Mouse (Mus musculus): ENCODE measurements at regions not wholly inside any gene's neighbourhood (a gene's known extent, or its start where the extent isn't known, plus 50 kb on each side); places are given as distances from the start of the nearest gene placed in this dataset.

DNA sequence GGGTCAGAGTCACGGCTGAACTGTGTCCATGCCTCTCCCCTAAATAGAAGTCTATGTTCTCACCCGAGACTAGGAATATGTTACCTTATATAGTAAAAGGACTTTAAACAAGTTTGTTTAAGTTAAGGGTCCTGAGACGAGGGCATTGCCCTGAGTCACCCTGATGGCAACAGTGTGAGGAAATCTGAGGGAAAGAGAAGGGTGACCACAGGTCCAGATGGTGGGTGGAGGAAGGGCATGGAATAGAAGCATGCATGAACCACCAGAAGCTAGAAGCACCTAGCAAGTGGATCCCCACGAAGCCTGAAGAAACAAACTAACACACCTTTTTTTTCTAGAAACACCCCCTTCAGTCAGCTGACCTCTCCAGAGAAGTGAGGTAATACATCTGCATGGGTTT is 536.9 kb upstream of the Lrrc6 start:
- TF ChIP-seq CTCF (IDR thresholded peaks at IDR 0.05; ENCODE audit: borderline replicate concordance, insufficient read depth, low read length) (no peak), POLR2A (IDR thresholded peaks at IDR 0.05; ENCODE audit: low read depth, low read length) (no peak)

Measured in embryonic fibroblast, embryonic 13.5 days (primary cell).